Mouse (Mus musculus): ENCODE measurements at regions not wholly inside any gene's neighbourhood (a gene's known extent, or its start where the extent isn't known, plus 50 kb on each side); places are given as distances from the start of the nearest gene placed in this dataset.

GRCm38 (mm10) chr16:74801296-74801695 is 389.7 kb upstream of the Robo2 start:
- TF ChIP-seq CTCF (IDR thresholded peaks at IDR 0.05; ENCODE audit: borderline replicate concordance, insufficient read depth, low read depth, low read length): no peak
- TF ChIP-seq POLR2A (IDR thresholded peaks at IDR 0.05; ENCODE audit: borderline replicate concordance, insufficient read depth, low read length): no peak

Measured in cerebellum, adult 2 months (tissue).